Mouse (Mus musculus): ENCODE data around the gene Cmtm2b.

Gene Cmtm2b

DNA sequence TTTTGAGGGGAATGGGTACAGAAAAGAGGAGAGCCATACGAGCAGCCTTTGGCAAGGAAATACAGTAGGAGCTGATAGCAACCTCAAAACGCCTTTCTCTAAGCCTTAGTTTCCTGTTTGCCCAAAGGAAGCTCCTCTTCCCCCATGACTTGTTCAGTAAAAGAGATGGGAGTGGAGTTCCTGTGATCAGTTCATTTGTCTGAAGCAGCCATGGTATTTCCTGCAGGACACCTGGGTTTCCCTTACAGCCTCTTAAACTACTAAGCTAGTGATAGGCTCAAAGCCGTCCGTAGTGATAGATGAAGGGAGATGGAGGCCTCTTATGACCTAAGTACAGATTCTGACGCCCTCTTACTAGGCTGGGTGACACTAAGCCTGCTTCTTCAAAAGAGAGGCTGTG lies 20.4 kb downstream of the Cmtm2b start:
- DNase-seq (ENCODE audit: low read depth, low spot score): no peak

DNA sequence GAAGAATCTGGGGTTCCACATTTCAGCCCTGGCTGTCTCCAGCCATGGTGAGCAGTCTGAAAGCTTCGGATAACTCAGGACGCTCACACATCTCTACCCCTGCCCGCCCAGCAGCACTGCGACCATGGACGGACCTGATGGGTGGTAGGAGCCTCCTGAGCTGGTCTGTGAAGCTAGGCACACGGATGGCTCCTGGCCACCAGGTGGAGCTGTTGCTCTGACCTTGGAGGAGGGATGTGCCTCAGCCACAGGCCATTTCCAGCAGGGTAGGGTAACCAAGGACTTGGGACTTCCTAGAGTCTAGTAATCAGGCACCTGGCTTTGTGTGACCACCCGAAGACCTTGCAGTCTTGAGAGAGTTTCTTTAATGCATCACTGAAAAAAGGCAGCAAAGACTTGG lies 21.9 kb downstream of the Cmtm2b start:
- DNase-seq (ENCODE audit: low read depth, low spot score): peak; percentile 90

GRCm38 (mm10) chr8:104344622-104345021 lies 22.6 kb downstream of the Cmtm2b start:
- DNase-seq (ENCODE audit: low read depth, low spot score): no peak

GRCm38 (mm10) chr8:104346706-104347105 lies 24.7 kb downstream of the Cmtm2b start:
- DNase-seq (ENCODE audit: low read depth, low spot score): no peak

- no peak for DNase-seq (ENCODE audit: low read depth, low spot score)
Observed at GRCm38 (mm10) chr8:104348971-104349370, 26.9 kb downstream of the Cmtm2b start.

- no peak for DNase-seq (ENCODE audit: low read depth, low spot score)
Observed at GRCm38 (mm10) chr8:104350047-104350446, 28.0 kb downstream of the Cmtm2b start.

DNA sequence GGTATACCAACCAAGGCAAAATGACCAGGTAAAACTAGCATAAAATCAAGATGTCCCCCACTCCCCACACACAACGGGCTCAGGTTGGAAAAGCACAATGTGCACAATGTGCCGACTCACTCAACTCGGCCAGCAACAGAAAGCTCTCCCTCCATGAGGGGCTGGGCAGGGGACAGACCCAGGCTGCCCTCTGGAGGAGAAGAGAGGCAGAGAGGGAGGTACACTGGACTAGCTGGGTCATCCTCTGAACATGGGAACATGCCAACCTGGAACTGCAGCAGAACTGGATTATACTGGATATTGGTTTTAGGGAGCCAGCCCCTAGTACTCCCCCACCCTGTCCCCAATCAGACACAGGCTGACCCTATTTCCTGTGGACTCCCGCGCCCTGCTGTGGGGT lies 31.2 kb downstream of the Cmtm2b start:
- no peak for DNase-seq (ENCODE audit: low read depth, low spot score)

- no peak for DNase-seq (ENCODE audit: low read depth, low spot score)
Observed at GRCm38 (mm10) chr8:104354504-104354903, 32.5 kb downstream of the Cmtm2b start.

- DNase-seq (ENCODE audit: low read depth, low spot score): no peak
Observed at GRCm38 (mm10) chr8:104358637-104359036, 36.6 kb downstream of the Cmtm2b start.

GRCm38 (mm10) chr8:104359778-104360456 lies 37.9 kb downstream of the Cmtm2b start:
- DNase-seq (ENCODE audit: low read depth, low spot score): no peak

DNA sequence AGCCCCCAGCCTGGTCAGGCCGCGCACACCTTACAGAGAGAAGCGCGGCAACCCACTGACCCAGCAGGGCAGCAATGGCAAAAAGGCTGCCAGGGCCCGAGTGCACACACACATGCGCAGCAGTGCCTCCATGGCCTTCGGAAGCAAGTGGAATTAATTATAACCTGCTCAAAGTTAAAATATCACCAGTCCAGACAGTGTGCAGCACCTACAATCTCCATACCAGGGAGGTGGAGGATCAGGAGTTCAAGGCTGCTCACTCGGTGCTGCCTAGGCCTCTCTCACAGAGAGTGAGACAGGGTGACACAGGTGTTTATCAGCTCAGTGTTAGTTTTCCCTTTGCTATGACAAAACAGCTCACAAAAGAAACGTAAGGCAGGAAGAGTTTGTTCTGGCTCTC lies 43.7 kb downstream of the Cmtm2b start:
- DNase-seq (ENCODE audit: low read depth, low spot score): no peak

- DNase-seq (ENCODE audit: low read depth, low spot score): no peak
Observed at GRCm38 (mm10) chr8:104367398-104367797, 45.4 kb downstream of the Cmtm2b start.

DNA sequence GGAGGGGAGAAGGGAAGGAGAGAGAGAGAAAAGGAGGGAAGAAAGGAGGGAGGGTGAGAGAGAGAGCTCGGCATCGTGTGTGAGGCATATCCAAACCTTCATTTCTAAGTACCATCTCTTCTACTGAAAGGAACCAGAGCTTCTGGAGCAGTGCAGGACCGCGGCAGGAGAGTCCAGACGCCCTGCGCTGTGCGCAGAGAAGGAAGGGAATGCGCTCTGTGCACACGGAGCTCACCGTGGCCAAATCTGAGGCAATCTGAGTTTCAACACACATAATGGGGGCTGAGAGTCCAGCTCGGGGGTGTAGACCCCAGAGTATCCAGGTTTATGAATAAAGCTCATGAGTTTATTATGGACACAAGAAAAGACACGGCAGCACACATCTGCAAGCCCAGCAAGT lies 47.6 kb downstream of the Cmtm2b start:
- DNase-seq (ENCODE audit: low read depth, low spot score): no peak

DNA sequence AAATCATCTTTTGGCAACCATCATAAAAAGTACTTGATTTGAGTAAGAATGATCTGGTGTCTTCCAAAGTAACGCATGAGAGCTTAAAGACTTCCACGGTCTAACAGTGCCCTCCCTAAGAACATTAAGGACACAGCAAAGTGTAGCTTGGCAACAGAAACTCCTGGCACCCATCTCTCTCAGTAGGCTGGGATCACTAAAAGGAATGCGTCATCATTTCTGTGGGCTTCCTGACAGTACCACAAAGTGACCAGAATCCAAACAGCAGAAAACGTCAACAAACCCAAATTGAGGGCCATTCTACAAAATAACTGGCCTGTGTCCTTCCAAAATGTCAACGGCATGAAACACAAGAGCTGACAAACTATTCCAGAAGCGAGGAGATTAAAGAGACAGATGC lies 48.0 kb downstream of the Cmtm2b start:
- no peak for DNase-seq (ENCODE audit: low read depth, low spot score)

GRCm38 (mm10) chr8:104371121-104371520 lies 49.1 kb downstream of the Cmtm2b start:
- no peak for DNase-seq (ENCODE audit: low read depth, low spot score)

DNA sequence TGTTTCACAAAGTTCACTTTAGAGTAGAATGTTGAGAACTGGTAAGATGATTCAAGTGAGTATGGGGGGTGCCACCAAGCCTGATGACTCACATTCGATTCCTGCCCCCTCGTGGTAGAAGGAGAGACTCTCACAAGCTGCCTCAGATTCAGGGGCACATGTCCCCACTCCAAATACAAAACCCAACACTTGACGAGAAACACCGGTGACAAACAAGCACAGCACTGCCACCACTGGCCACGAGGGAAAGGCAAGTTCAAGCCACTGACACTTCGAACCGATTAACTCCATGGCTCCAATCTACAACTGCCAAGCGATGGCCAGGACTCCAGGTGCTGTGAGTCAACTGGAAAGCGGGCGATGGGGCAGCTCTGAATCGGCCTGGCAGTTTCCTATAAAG lies 51.7 kb downstream of the Cmtm2b start:
- DNase-seq (ENCODE audit: low read depth, low spot score): no peak

GRCm38 (mm10) chr8:104374269-104374668 lies 52.2 kb downstream of the Cmtm2b start:
- DNase-seq (ENCODE audit: low read depth, low spot score): no peak

DNA sequence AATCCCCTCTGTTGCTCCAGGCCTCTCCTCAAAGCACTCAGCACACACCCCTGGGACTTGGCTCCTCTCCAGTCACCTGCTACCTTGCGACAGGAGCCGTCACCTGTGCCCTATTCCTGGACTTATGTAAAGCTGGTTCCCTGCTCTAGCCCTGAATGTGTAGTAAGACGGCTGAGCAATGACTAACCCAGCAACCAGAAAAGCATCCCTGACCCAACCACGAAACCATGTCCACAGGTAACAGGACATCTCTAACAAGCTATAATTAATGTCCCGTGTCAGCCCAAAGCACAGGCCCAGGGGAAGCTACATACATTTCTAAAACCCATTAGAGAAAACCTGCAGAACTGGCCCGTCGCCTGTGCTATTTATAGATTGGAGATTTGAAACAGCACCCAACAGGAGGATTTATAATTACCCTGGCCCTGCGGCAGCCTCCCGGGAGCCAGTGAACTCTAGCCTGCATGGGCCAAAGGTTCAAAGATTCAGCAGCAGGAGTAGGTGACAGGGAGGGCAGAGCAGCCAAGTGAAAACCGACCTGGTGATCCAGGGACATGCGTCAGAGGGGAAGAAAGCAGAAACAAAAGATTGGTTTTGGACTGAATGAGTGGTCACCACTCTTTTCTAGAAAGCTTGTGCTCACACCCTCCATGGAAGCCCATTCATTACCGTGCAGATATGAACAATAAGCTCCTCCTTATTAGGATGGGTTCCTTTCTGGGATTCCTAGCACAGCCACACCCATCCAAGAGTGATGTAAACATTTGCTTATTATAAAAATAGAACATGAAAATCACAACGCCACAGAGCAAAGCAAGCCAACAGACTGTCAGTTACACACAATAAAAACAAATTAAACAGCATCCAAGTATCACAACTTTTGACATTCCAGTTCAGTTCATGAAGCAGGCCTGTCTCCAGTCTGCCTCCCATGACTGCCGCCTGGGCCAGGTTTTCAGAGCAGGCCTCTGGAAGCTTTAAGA lies 53.1 kb downstream of the Cmtm2b start:
- peak; percentile 30 for DNase-seq (ENCODE audit: low read depth, low spot score)

- DNase-seq (ENCODE audit: low read depth, low spot score): no peak
Observed at GRCm38 (mm10) chr8:104375959-104376358, 53.9 kb downstream of the Cmtm2b start.

- DNase-seq (ENCODE audit: low read depth, low spot score): no peak
Observed at GRCm38 (mm10) chr8:104376669-104377068, 54.6 kb downstream of the Cmtm2b start.

DNA sequence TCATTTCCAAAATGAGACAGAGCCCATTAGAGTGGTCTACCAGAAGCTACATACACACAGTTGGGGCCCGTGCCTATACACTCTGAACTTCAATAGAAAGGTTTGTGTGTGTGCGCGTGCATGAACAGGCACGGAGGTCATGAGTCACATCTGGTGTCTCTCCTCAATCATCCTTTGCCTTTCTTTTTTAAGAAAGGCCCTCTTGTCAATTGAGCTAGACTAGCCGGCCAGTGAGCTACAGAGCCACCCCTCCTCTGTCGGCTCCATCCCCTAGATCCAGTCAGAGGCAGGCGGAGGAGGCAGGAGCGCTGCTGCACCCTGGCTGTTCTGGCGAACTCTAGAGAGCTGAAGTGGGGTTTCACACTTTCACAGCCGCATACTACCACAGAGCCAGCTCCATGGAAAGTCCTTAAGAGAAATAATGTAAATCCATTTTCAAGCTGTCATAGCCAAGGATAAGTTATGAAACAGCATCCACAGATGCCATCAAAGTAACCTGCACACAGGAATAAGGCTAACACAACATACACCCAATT lies 57.3 kb downstream of the Cmtm2b start:
- DNase-seq (ENCODE audit: low read depth, low spot score): peak; percentile 66

- no peak for DNase-seq (ENCODE audit: low read depth, low spot score)
Observed at GRCm38 (mm10) chr8:104380269-104380668, 58.2 kb downstream of the Cmtm2b start.
